Mouse (Mus musculus) retina, postnatal 1 day (tissue): ENCODE measurements around the gene Mt2.

Experiments used
- DNase-seq: peaks from one replicate; pipeline ENCODE4 v3.0.0-alpha.2; 2012

Gene Mt2

GRCm38 (mm10) chr8:94173848-94174403 is 1.5 kb downstream of the Mt2 start:
- no peak for DNase-seq

- no peak for DNase-seq
Observed at GRCm38 (mm10) chr8:94174619-94175213, 2.3 kb downstream of the Mt2 start.

DNA sequence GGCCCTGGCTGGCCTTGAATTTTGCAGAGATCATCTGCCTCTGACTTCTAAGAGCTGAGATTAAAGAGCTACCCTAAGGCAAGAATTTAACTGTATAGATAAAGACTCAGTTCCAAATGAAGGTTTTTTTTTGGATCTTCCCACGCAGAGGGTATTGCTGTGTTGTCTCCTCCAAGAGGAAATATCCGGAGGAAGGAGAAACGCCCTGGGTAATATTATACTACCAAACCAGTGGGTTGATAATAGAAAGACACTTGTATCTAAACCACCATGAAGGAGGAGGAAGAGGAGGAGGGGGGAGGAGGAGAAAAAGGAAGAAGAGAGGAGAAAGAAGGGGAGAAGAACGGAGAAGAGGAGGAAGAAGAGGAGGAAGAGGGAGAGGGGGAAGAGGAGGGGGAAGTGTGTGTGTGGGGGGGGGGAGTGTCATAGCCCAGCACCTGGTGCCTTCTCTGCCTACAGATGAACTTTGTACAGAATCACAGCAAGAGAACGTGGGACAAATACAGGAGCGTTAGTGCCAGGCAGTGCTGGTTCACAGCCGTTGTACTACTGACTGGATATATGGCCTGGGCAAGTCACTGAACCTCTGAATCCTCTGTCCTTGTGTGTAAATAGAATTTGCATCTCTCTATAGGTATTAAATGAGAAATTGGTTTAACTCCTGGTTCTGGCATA is 5.4 kb downstream of the Mt2 start:
- no peak for DNase-seq

GRCm38 (mm10) chr8:94178857-94179712 is 6.6 kb downstream of the Mt2 start, which contains the start of gene Mt1:
Gene Mt1 (plus strand): TSS chr8:94179082.
- peak; percentile 91 for DNase-seq

DNA sequence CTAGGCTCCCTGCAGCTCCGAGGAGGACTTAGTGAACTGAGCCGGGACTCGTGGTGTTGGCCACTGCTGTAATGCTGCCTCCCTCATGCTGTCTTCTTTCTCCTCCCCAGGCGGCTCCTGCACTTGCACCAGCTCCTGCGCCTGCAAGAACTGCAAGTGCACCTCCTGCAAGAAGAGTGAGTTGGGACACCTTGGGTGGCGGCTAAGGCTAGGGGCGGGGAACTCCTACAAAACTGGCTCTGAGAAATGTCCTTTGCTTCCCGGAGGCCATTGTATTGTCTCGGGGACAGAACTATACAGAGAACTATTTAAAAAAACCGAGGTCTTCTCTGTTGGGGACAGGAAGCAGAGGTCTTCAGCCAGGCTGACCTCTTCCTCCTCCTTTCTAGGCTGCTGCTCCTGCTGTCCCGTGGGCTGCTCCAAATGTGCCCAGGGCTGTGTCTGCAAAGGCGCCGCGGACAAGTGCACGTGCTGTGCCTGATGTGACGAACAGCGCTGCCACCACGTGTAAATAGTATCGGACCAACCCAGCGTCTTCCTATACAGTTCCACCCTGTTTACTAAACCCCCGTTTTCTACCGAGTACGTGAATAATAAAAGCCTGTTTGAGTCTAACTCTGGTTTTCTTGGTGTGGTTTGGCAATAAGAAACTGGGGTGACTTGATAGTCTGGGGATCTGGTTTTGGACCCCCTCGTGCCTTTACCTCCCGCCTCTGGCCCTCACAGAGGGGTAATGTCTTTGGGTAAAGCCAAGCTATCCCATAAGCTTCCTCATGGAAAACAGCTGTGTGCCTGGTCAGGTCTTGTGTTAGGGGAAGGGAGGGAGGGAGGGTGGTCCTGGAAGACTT is 7.5 kb downstream of the Mt2 start:
- peak; percentile 31 for DNase-seq

GRCm38 (mm10) chr8:94180561-94180908 is 8.1 kb downstream of the Mt2 start:
- DNase-seq, result no peak

DNA sequence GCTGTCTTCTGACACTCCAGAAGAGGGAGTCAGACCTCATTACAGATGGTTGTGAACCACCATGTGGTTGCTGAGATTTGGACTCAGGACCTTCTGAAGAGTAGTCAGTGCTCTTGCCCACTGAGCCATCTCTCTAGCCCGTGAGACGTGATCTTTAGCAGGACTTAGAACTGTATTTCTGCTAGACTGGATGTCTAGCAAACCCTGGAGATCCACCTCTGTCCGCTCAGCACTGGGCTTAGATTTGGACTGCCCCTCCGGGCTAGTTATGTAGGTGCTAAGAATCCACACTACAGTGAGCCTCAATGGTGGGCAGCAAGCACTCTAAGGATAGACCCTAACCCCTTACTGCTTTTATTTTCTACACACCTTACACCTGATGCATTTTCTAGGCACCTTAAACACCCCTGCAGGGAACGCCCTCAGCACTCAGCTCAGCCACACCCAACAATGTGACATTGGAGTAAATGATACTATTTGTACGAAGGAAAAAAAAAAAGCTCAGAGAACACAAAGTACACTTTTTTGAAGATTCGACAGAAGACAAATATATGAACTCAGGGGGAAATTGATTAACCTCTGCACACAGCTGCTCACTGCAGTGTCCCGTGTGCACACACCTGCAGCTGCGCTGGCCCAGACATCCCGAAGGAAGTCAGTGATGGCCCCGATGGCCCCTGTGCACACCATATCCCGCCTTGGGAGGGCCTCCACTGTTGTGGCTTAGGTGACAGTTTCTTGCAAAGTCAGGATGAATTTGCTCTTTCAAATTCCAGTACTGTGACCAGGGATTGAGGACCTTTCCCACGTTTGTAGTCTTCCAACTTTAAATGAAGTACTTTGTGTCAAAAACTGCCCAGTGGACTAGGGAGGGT is 9.8 kb downstream of the Mt2 start:
- no peak for DNase-seq

DNA sequence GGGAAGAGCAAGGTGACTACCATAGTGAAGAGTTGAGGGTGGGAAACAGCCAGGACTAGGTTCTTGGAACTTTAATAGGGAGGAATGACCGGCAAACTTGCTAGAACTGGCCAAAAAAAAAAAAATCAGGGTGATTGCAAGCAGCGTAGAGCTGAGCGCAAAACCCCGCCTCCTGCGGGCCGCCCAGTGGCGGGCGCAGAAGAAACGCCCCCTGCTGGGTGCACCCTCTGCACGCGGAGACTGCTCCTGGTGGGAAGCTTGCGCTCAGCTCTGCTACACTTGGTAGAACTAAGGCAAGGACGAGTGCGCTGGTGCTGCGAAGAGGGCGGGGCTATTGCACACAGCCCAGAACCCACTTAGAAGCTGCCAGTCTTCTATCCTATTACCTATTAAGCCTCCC is 10.7 kb downstream of the Mt2 start:
- peak; percentile 74 for DNase-seq

- no peak for DNase-seq
Observed at GRCm38 (mm10) chr8:94184357-94184843, 11.9 kb downstream of the Mt2 start.

DNA sequence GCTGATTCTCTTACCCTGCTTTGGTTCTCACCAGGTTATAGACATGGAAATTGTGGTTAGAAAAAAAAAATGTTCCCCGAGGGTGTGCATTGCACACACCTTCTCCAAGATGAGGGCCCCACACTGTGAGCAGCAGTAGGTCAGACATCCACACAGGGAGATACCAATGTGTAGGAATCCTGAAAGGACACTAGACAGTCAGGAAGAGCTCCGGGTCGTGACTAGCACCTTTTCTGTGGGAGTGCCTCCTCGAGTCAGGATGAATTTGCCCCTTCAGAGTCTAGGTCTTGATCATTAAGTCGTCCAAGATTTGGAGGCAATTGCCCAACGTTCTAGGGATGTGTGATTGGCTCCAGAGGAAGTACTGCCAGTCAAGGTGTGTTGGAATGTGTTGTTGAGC is 13.3 kb downstream of the Mt2 start:
- no peak for DNase-seq

GRCm38 (mm10) chr8:94186542-94186941 is 14.1 kb downstream of the Mt2 start:
- peak; percentile 66 for DNase-seq

DNA sequence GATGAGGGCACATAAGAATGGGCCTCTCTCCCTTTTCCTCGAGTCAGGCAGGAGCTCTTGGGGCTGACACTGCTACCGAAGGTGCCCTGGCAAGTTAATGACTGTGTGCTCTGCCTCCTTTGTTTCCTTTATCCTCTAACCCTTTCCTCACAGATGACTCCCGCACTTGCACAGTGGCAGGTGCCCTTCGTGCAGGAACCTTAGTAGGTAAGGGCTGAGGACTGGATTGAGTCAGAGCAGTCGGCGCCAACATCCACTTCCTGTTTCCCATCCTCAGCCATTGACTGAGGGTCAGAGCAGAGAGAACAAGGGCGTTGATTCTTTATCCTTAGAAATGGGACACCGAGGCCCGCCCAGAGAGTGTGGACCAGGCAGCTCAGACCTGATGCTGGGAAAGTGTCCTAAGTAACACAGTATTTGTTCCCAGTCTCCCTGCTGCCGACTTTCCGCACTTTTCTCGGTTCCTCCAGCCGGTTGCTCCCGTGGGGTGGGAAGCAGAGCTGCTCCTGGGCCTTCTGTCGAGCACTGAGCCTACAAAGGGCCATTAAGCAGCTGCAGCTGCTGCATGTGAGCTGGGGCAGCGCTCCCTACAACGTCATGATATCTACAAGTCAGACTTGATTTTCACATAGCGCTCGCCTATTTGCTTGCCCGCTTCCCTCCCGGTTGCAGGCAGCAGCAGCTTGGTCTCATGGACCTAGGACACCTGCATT is 15.0 kb downstream of the Mt2 start:
- peak; percentile 45 for DNase-seq

- no peak for DNase-seq
Observed at GRCm38 (mm10) chr8:94189275-94190031, 17.0 kb downstream of the Mt2 start.

- DNase-seq, result peak; percentile 51
Observed at GRCm38 (mm10) chr8:94191101-94191691, 18.7 kb downstream of the Mt2 start.

- no peak for DNase-seq
Observed at GRCm38 (mm10) chr8:94192926-94193325, 20.5 kb downstream of the Mt2 start.

GRCm38 (mm10) chr8:94194591-94195223 is 22.2 kb downstream of the Mt2 start:
- DNase-seq, result no peak

DNA sequence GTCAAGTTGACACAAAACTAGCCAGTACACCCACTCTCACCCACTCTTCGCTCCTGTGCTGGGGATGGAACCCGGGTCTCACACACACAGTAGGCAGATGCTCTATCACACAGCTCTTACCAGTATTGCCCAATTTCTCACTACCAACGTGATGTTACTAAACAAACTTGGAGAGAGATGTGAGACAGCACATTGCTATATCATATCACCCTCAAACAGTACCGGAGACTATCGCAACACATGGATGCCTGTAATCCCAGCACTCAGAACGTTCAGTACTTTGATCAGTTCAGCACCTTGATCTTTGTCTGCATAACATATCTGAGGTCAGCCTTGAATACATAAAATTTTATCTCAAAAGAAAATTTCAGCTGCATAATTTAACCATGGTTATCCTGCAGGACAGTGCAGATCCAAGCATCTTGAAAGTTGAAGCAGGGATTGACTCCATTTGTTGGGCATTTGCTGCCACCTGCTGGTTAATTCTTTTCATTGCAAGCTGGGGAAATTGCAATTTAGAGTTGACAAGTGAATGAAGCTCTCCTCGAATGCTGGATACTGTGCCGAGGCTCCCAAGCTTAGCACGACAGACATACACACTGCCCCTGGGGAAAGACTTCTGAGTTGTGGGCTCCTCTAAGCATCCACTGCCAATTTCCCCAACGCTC is 26.9 kb downstream of the Mt2 start:
- peak; percentile 87 for DNase-seq

DNA sequence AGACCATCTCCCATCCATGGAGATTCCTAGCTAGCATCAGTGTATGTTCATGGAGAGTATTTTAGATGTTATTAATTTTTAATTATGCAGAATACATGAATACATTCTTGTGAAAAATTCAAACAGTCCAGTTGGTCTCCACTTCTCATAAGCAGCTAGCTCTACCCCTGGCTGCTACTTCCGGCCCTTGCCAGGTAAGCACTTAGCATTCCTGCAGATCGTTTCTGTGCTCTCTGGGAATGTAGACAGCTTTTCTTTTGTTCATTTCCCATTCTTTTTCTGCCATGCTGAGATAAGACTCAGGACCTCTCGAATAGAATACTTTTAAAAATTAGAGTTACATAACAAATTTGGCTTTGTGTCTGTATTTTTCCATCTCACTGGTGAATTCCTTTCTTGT is 31.6 kb downstream of the Mt2 start:
- DNase-seq, result no peak
